Mouse (Mus musculus) hindbrain, embryonic 13.5 days (tissue): Measurements from ENCODE around the gene Glrp1. TPM values are rescaled to one million over a fixed set of nuclear protein-coding genes. Genes with fewer than 3 reads are reported as not detected.
A peak's percentile ranks its signal among the peaks of the same experiment; 100 is the strongest.

Experiments used
- ATAC-seq: fragments of 200-750 bp; cut with Nextera tagmentation; 2 replicates; pipeline ENCODE4 v1.8.0; 2017; ENCODE audit warnings: moderate TSS enrichment; ENCODE audit not compliant: low FRiP score
- H3K27ac ChIP-seq: fragments of 300-500 bp; sonication (generic); 2 replicates; pipeline ENCODE4 v1.5.1; 2015; ENCODE audit warnings: inconsistent platforms, mild to moderate bottlenecking, moderate library complexity
- H3K27me3 ChIP-seq: fragments of 300-500 bp; sonication (generic); 2 replicates; pipeline ENCODE4 v1.6.1; 2015; ENCODE audit warnings: mild to moderate bottlenecking, inconsistent platforms
- H3K36me3 ChIP-seq: fragments of 300-500 bp; sonication (generic); 2 replicates; pipeline ENCODE4 v1.6.1; 2015; ENCODE audit warnings: mild to moderate bottlenecking, inconsistent platforms
- H3K4me1 ChIP-seq: fragments of 300-500 bp; sonication (generic); replicated peaks from 2 replicates; pipeline ENCODE4 v1.6.1; 2015; ENCODE audit warnings: inconsistent platforms
- H3K4me2 ChIP-seq: fragments of 300-500 bp; sonication (generic); 2 replicates; pipeline ENCODE4 v1.6.1; 2015; ENCODE audit warnings: inconsistent platforms, mild to moderate bottlenecking, moderate library complexity
- H3K4me3 ChIP-seq: fragments of 300-500 bp; sonication (generic); 2 replicates; pipeline ENCODE4 v1.5.1; 2015; ENCODE audit warnings: mild to moderate bottlenecking, inconsistent platforms
- H3K9ac ChIP-seq: fragments of 300-500 bp; sonication (generic); 2 replicates; pipeline ENCODE4 v1.6.1; 2015; ENCODE audit warnings: mild to moderate bottlenecking, inconsistent platforms
- H3K9me3 ChIP-seq: fragments of 300-500 bp; sonication (generic); 2 replicates; pipeline ENCODE4 v1.6.1; 2016; ENCODE audit warnings: inconsistent platforms
- WGBS: fragments of 180-500 bp; shearing (Covaris S2); methylation state at CpG from one replicate; pipeline ENCODE4 v1.1.7; 2015; 5-methylcytosine and 5-hydroxymethylcytosine counted together
- polyA plus RNA-seq: library from polyadenylated mRNA; unstranded; fragments of >200 nt; fragmentation: Nextera tagmentation; extraction: Ambion mirVana; gene quantifications from 2 replicates; pipeline ENCODE4 v1.2.1, GENCODE M21; 2015

Glrp1 gene
- polyA plus RNA-seq, 1 experiment from 2014 or later, result not detected

GRCm38 (mm10) chr1:88491617-88492378, 18.1 kb downstream of the Glrp1 start:
- no peaks in the 10 kb centered on the region for H3K9me3 ChIP-seq
- no peak for ATAC-seq
- H3K36me3 ChIP-seq, result no peaks in the 10 kb centered on the region
- no peak overlapping the region for H3K9ac ChIP-seq
- H3K27ac ChIP-seq, result peak overlapping the region; percentile 30; the same call in 1 of the 2 replicates
- 76% methylated on average over 17 of the region's 17 CpGs for WGBS
- no peak overlapping the region for H3K4me3 ChIP-seq
- H3K4me1 ChIP-seq, result no peaks in the 10 kb centered on the region; the same call in 1 of the 2 replicates
- H3K27me3 ChIP-seq, result no peaks in the 10 kb centered on the region
- H3K4me2 ChIP-seq, result no peak overlapping the region

- H3K27ac ChIP-seq, result no peak overlapping the region
- WGBS, result 91% methylated on average over 10 of the region's 10 CpGs
- H3K9ac ChIP-seq, result no peak overlapping the region
- H3K4me1 ChIP-seq, result no peaks in the 10 kb centered on the region; the same call in 1 of the 2 replicates
- H3K36me3 ChIP-seq, result no peaks in the 10 kb centered on the region
- no peak for ATAC-seq
- no peak overlapping the region for H3K4me3 ChIP-seq
- no peaks in the 10 kb centered on the region for H3K9me3 ChIP-seq
- H3K27me3 ChIP-seq, result no peaks in the 10 kb centered on the region
- H3K4me2 ChIP-seq, result no peak overlapping the region
Observed at GRCm38 (mm10) chr1:88490164-88490563, 19.7 kb downstream of the Glrp1 start.

- 71% methylated on average over 4 of the region's 4 CpGs for WGBS
- H3K4me1 ChIP-seq, result no peaks in the 10 kb centered on the region; the same call in 1 of the 2 replicates
- no peak overlapping the region for H3K9ac ChIP-seq
- H3K4me2 ChIP-seq, result no peak overlapping the region
- no peaks in the 10 kb centered on the region for H3K36me3 ChIP-seq
- H3K9me3 ChIP-seq, result no peaks in the 10 kb centered on the region
- H3K27me3 ChIP-seq, result no peaks in the 10 kb centered on the region
- H3K4me3 ChIP-seq, result no peak overlapping the region
- no peak for ATAC-seq
- no peak overlapping the region for H3K27ac ChIP-seq
Observed at GRCm38 (mm10) chr1:88488957-88489356, 20.9 kb downstream of the Glrp1 start.

GRCm38 (mm10) chr1:88486336-88486735, 23.5 kb downstream of the Glrp1 start:
- Histone ChIP-seq H3K4me2 (no peak overlapping the region), H3K27me3 (no peaks in the 10 kb centered on the region), H3K4me3 (no peak overlapping the region), H3K9ac (no peak overlapping the region), H3K27ac (no peak overlapping the region), H3K4me1 (peaks cover 17% of the 10 kb centered on the region), H3K36me3 (no peaks in the 10 kb centered on the region), H3K9me3 (no peaks in the 10 kb centered on the region)
- 76% methylated on average over 4 of the region's 4 CpGs for WGBS
- no peak for ATAC-seq

- Histone ChIP-seq H3K27me3 (no peaks in the 10 kb centered on the region), H3K9me3 (no peaks in the 10 kb centered on the region), H3K4me1 (peaks cover 23% of the 10 kb centered on the region), H3K9ac (no peak overlapping the region), H3K4me3 (no peak overlapping the region), H3K27ac (no peak overlapping the region), H3K4me2 (no peak overlapping the region), H3K36me3 (no peaks in the 10 kb centered on the region)
- WGBS, result 83% methylated on average over 4 of the region's 4 CpGs
- ATAC-seq, result no peak
Observed at GRCm38 (mm10) chr1:88484059-88484458, 25.8 kb downstream of the Glrp1 start.

GRCm38 (mm10) chr1:88482142-88483099, 27.4 kb downstream of the Glrp1 start:
- no peak overlapping the region for H3K4me3 ChIP-seq
- H3K4me2 ChIP-seq, result 0 out of 2 replicates have a peak overlapping the region, but pooled peaks have one; percentile 11
- WGBS, result 49% methylated on average over 17 of the region's 17 CpGs

GRCm38 (mm10) chr1:88480594-88480993, 29.3 kb downstream of the Glrp1 start:
- H3K27me3 ChIP-seq, result no peaks in the 10 kb centered on the region
- ATAC-seq, result no peak
- H3K4me2 ChIP-seq, result no peak overlapping the region
- H3K9ac ChIP-seq, result no peak overlapping the region
- no peaks in the 10 kb centered on the region for H3K36me3 ChIP-seq
- no peaks in the 10 kb centered on the region for H3K9me3 ChIP-seq
- H3K4me1 ChIP-seq, result peaks cover 34% of the 10 kb centered on the region
- no peak overlapping the region for H3K27ac ChIP-seq
- H3K4me3 ChIP-seq, result no peak overlapping the region
- WGBS, result 53% methylated on average over 8 of the region's 8 CpGs

More at GRCm38 (mm10) chr1:88482142-88483099, 27.4 kb downstream of the Glrp1 start:
- peaks cover 32% of the 10 kb centered on the region for H3K4me1 ChIP-seq
- H3K27me3 ChIP-seq, result no peaks in the 10 kb centered on the region
- ATAC-seq, result 0 out of 2 replicates have a peak, but pooled peaks have one; percentile 29
- no peak overlapping the region; the same call in 1 of the 2 replicates for H3K9ac ChIP-seq
- no peaks in the 10 kb centered on the region for H3K9me3 ChIP-seq
- H3K27ac ChIP-seq, result peak overlapping the region; percentile 78
- no peaks in the 10 kb centered on the region for H3K36me3 ChIP-seq

- Histone ChIP-seq H3K4me1 (peaks cover 47% of the 10 kb centered on the region), H3K27ac (no peak overlapping the region), H3K4me3 (no peak overlapping the region), H3K9ac (peak overlapping the region; percentile 15; the same call in 1 of the 2 replicates), H3K4me2 (no peak overlapping the region), H3K27me3 (no peaks in the 10 kb centered on the region), H3K36me3 (no peaks in the 10 kb centered on the region), H3K9me3 (no peaks in the 10 kb centered on the region)
- ATAC-seq, result peak; percentile 22; the same call in 1 of the 2 replicates
- 6% methylated on average over 2 of the region's 2 CpGs for WGBS
Observed at GRCm38 (mm10) chr1:88478205-88478604, 31.7 kb downstream of the Glrp1 start.

GRCm38 (mm10) chr1:88476554-88477085, 33.2 kb downstream of the Glrp1 start:
- Histone ChIP-seq H3K4me1 (peaks cover 31% of the 10 kb centered on the region), H3K9ac (no peak overlapping the region), H3K27ac (no peak overlapping the region), H3K4me3 (no peak overlapping the region), H3K36me3 (no peaks in the 10 kb centered on the region), H3K27me3 (no peaks in the 10 kb centered on the region), H3K4me2 (no peak overlapping the region), H3K9me3 (no peaks in the 10 kb centered on the region)
- WGBS, result 91% methylated on average over 20 of the region's 20 CpGs
- ATAC-seq, result no peak

GRCm38 (mm10) chr1:88475502-88475953, 34.3 kb downstream of the Glrp1 start:
- no peaks in the 10 kb centered on the region for H3K27me3 ChIP-seq
- 26% methylated on average over 8 of the region's 8 CpGs for WGBS
- ATAC-seq, result no peak
- no peaks in the 10 kb centered on the region for H3K36me3 ChIP-seq
- no peaks in the 10 kb centered on the region for H3K9me3 ChIP-seq
- H3K4me1 ChIP-seq, result peaks cover 27% of the 10 kb centered on the region
- no peak overlapping the region for H3K9ac ChIP-seq
- no peak overlapping the region for H3K4me3 ChIP-seq
- H3K4me2 ChIP-seq, result no peak overlapping the region
- no peak overlapping the region for H3K27ac ChIP-seq

GRCm38 (mm10) chr1:88474598-88474997, 35.3 kb downstream of the Glrp1 start:
- Histone ChIP-seq H3K27me3 (no peaks in the 10 kb centered on the region), H3K4me2 (no peak overlapping the region), H3K4me3 (no peak overlapping the region), H3K27ac (no peak overlapping the region), H3K9ac (no peak overlapping the region), H3K4me1 (peaks cover 24% of the 10 kb centered on the region), H3K9me3 (no peaks in the 10 kb centered on the region), H3K36me3 (no peaks in the 10 kb centered on the region)
- no peak for ATAC-seq
- 59% methylated on average over 7 of the region's 7 CpGs for WGBS

- Histone ChIP-seq H3K4me3 (no peak overlapping the region), H3K27ac (no peak overlapping the region), H3K4me2 (no peak overlapping the region), H3K9me3 (no peaks in the 10 kb centered on the region), H3K36me3 (no peaks in the 10 kb centered on the region), H3K27me3 (no peaks in the 10 kb centered on the region), H3K9ac (no peak overlapping the region), H3K4me1 (peaks cover 24% of the 10 kb centered on the region)
- 79% methylated on average over 2 of the region's 2 CpGs for WGBS
- no peak for ATAC-seq
Observed at GRCm38 (mm10) chr1:88473899-88474298, 36.0 kb downstream of the Glrp1 start.
